Mouse (Mus musculus) liver, embryonic 16.5 days (tissue): ENCODE measurements around the gene Fbxo34. TPM values are rescaled to one million over a fixed set of nuclear protein-coding genes. Genes with fewer than 3 reads are reported as not detected.

Source experiments
- ATAC-seq: fragments of 200-750 bp; cut with Nextera tagmentation; 2 replicates; pipeline ENCODE4 v1.8.0; 2017; ENCODE audit warnings: low read depth, mild to moderate bottlenecking, moderate number of reproducible peaks, moderate library complexity
- H3K27ac ChIP-seq: fragments of 300-500 bp; sonication (generic); 2 replicates; pipeline ENCODE4 v1.5.1; 2014; ENCODE audit warnings: mild to moderate bottlenecking, low read length
- H3K27me3 ChIP-seq: fragments of 300-500 bp; sonication (generic); 2 replicates; pipeline ENCODE4 v1.6.1; 2014; ENCODE audit warnings: low read depth, low read length, mixed read lengths; ENCODE audit not compliant: control insufficient read depth, insufficient read depth
- H3K36me3 ChIP-seq: fragments of 300-500 bp; sonication (generic); 2 replicates; pipeline ENCODE4 v1.6.1; 2014; ENCODE audit warnings: mild to moderate bottlenecking; ENCODE audit not compliant: control insufficient read depth, insufficient read depth
- H3K4me1 ChIP-seq: fragments of 300-500 bp; sonication (generic); 2 replicates; pipeline ENCODE4 v1.6.1; 2014; ENCODE audit warnings: low read depth, low read length, mixed read lengths; ENCODE audit not compliant: control insufficient read depth
- H3K4me2 ChIP-seq: fragments of 300-500 bp; sonication (generic); 2 replicates; pipeline ENCODE4 v1.6.1; 2014; ENCODE audit warnings: low read depth, low read length, mixed read lengths
- H3K4me3 ChIP-seq: fragments of 300-500 bp; sonication (generic); 2 replicates; pipeline ENCODE4 v1.5.1; 2014; ENCODE audit warnings: low read depth, mild to moderate bottlenecking, low read length
- H3K9ac ChIP-seq: fragments of 300-500 bp; sonication (generic); 2 replicates; pipeline ENCODE4 v1.6.1; 2014; ENCODE audit warnings: low read depth, low read length
- H3K9me3 ChIP-seq: fragments of 300-500 bp; sonication (generic); replicated peaks from 2 replicates; pipeline ENCODE4 v1.6.1; 2016; ENCODE audit warnings: low read length; ENCODE audit not compliant: control insufficient read depth
- WGBS: fragments of 180-500 bp; shearing (Covaris S2); extraction: QIAGEN DNeasy Blood & Tissue Kit; methylation state at CpG from one replicate; pipeline ENCODE4 v1.1.7; 2014; ENCODE audit not compliant: insufficient replicate concordance; 5-methylcytosine and 5-hydroxymethylcytosine counted together
- polyA plus RNA-seq: library from polyadenylated mRNA; unstranded; fragments of >200 nt; fragmentation: Nextera tagmentation; extraction: Ambion mirVana; gene quantifications from 2 replicates; pipeline ENCODE4 v1.2.1, GENCODE M21; 2015

Fbxo34 gene
- polyA plus RNA-seq, 1 experiment from 2014 or later, result 41.6 TPM

DNA sequence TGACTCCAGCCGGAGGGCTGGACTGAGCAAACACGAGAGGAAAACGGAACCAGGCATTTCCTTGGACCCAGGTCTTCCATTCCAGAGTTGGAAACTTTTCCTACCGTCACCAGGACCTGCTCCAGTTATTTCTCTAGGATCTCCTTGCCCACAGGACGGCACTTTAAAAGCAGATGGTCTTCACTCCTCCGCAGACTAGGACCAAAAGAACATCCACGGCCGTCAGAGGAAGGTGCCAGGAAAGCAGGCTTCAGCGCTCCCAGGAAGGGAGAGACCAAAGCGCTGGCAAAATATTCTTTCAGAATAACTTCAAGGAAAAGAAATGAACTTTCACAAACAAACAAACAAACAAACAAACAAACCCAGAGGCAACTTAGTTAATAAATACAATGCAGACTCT lies 14.2 kb downstream of the Fbxo34 start:
- Histone ChIP-seq H3K4me2 (no peak overlapping the region), H3K27me3 (peaks cover 3% of the 10 kb centered on the region), H3K4me3 (no peak overlapping the region), H3K27ac (no peak overlapping the region), H3K9me3 (no peaks in the 10 kb centered on the region), H3K9ac (no peak overlapping the region), H3K4me1 (no peaks in the 10 kb centered on the region; the same call in 1 of the 2 replicates), H3K36me3 (no peaks in the 10 kb centered on the region)
- WGBS, result 59% methylated on average over 10 of the region's 10 CpGs
- ATAC-seq, result no peak

DNA sequence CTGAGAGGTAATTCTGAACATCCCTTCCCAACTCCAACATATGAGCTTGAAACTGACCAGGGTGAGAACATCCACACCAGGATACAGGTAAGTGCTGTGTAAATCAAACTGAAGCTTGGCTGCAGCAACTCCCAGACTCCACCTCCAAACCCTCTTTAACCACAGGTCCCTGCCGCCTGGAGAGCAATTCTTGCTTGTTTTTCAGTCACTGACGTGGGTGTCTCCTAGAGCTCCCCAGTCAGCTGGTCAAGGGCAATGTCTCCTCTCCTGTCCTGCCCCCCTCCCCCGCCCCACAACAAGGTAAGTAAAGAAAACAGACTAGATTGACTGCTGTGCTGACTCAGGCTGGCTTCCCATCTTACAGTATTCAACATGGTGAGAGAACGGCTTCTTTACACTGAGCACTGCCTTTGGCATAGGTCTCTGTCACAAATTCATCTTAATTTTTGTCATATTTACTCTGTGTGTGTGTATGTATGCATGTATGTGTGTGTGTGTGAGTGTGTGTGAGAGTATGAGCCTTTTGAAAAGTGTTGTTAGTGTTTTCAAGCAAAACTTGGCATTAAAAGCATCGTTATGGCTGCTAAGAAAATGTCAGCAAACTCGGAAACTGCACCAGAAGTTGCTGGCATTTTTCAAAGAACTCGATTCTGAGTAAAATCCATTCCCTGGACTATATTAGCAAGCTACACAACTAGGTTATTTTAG lies 15.4 kb downstream of the Fbxo34 start:
- Histone ChIP-seq H3K4me3 (no peak overlapping the region), H3K36me3 (no peaks in the 10 kb centered on the region), H3K27ac (0 out of 2 replicates have a peak overlapping the region, but pooled peaks have one; percentile 41), H3K27me3 (peaks cover 3% of the 10 kb centered on the region), H3K9me3 (no peaks in the 10 kb centered on the region), H3K4me2 (no peak overlapping the region), H3K4me1 (no peaks in the 10 kb centered on the region; the same call in 1 of the 2 replicates), H3K9ac (no peak overlapping the region)
- peak; percentile 74 for ATAC-seq
- WGBS, result 43% methylated on average over 7 of the region's 7 CpGs

DNA sequence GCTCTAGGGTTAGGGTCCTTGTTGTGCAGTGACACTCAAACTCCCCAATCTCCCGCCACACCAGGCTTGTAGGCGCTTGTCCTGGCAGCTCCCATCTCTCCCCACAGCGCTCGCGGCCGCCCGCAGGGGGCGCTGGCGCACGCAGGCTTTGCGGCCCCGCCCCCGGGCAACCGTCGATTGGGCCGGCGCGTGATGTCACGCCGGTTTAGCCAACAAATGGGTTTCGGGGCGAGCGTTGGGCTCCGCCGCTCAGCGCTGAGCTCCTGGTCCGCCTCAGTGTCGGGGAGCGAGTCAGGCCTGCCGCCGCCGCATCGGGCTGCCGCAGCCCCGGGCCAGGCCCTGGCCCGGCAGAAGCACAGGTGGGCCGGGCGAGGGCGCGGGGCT lies 22.1 kb downstream of the Fbxo34 start:
- Histone ChIP-seq H3K9ac (peak overlapping the region; percentile 99), H3K4me2 (peak overlapping the region; percentile 55), H3K27me3 (no peaks in the 10 kb centered on the region), H3K4me3 (peak overlapping the region; percentile 99), H3K9me3 (no peaks in the 10 kb centered on the region), H3K27ac (peak overlapping the region; percentile 98), H3K36me3 (peaks cover 5% of the 10 kb centered on the region), H3K4me1 (peaks cover 33% of the 10 kb centered on the region)
- peak; percentile 92 for ATAC-seq
- WGBS, result under 1% methylated on average over 40 of the region's 40 CpGs

GRCm38 (mm10) chr14:47472743-47473546 lies 22.7 kb downstream of the Fbxo34 start:
- peak; percentile 75 for ATAC-seq
- WGBS, result under 1% methylated on average over 66 of the region's 69 CpGs
- H3K9ac ChIP-seq, result peak overlapping the region; percentile 99

DNA sequence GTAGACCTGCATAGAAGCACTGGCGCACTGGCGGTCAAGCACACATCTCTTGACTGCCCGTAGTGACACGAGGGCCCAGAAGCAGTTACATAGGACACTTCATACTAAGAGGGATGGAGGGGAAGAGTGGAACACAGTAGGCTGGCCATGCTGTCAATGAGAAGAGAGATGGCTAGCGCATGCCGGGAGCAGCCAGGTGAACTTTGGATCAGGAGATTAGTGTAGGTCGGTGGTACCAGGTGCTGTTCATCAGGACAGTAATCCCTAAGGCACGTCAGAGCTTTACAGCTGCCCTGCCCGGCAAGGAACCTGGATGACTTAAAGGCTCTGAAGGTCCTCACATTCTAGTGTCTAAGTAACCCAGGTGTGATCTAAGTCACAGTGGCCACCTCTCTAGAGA lies 23.7 kb downstream of the Fbxo34 start:
- no peak for ATAC-seq
- 73% methylated on average over 9 of the region's 9 CpGs for WGBS
- H3K27ac ChIP-seq, result peak overlapping the region; percentile 98
- H3K36me3 ChIP-seq, result peaks cover 5% of the 10 kb centered on the region
- H3K9ac ChIP-seq, result peak overlapping the region; percentile 99
- no peaks in the 10 kb centered on the region for H3K27me3 ChIP-seq
- peak overlapping the region; percentile 99 for H3K4me3 ChIP-seq
- H3K4me1 ChIP-seq, result peaks cover 33% of the 10 kb centered on the region
- H3K4me2 ChIP-seq, result peak overlapping the region; percentile 55
- no peaks in the 10 kb centered on the region for H3K9me3 ChIP-seq

More at GRCm38 (mm10) chr14:47472743-47473546, 22.7 kb downstream of the Fbxo34 start:
- no peaks in the 10 kb centered on the region for H3K27me3 ChIP-seq
- H3K27ac ChIP-seq, result peak overlapping the region; percentile 98
- H3K4me1 ChIP-seq, result peaks cover 33% of the 10 kb centered on the region
- H3K9me3 ChIP-seq, result no peaks in the 10 kb centered on the region
- peaks cover 5% of the 10 kb centered on the region for H3K36me3 ChIP-seq
- H3K4me3 ChIP-seq, result peak overlapping the region; percentile 99
- peak overlapping the region; percentile 55 for H3K4me2 ChIP-seq

- Histone ChIP-seq H3K9ac (peak overlapping the region; percentile 99), H3K36me3 (peaks cover 5% of the 10 kb centered on the region), H3K4me3 (peak overlapping the region; percentile 99), H3K27ac (peak overlapping the region; percentile 98), H3K4me2 (peak overlapping the region; percentile 55), H3K9me3 (no peaks in the 10 kb centered on the region), H3K4me1 (peaks cover 33% of the 10 kb centered on the region), H3K27me3 (no peaks in the 10 kb centered on the region)
- ATAC-seq, result no peak
- WGBS, result 57% methylated on average over 8 of the region's 8 CpGs
These were observed 24.5 kb downstream of the Fbxo34 start for GRCm38 (mm10) chr14:47474571-47475254.

- Histone ChIP-seq H3K4me1 (peaks cover 33% of the 10 kb centered on the region), H3K4me3 (no peak overlapping the region), H3K9me3 (no peaks in the 10 kb centered on the region), H3K36me3 (peaks cover 5% of the 10 kb centered on the region), H3K27me3 (no peaks in the 10 kb centered on the region), H3K4me2 (no peak overlapping the region), H3K9ac (no peak overlapping the region), H3K27ac (no peak overlapping the region)
- 74% methylated on average over 4 of the region's 4 CpGs for WGBS
- ATAC-seq, result no peak
These were observed 26.0 kb downstream of the Fbxo34 start for GRCm38 (mm10) chr14:47476266-47476665.

DNA sequence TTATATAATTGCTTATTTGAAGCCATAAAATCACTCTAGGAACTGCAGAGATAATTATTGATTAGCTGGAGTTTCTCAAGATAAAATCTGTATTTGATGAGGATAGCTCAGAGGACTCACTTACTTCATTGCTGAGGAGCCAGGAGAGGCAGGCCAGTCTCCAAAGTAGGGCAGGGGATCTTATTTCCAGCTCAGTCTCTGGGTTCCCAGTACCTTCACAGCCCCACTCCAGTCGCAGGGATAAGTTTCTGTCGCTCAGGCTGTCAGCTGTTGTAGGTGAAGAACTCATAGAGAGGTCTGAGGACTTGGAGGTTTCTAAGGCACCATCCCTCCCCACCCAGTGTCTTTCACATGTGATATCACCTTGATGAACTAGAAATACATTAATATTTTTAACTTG lies 27.5 kb downstream of the Fbxo34 start:
- H3K9me3 ChIP-seq, result no peaks in the 10 kb centered on the region
- H3K27ac ChIP-seq, result no peak overlapping the region
- no peak for ATAC-seq
- H3K9ac ChIP-seq, result no peak overlapping the region
- H3K4me2 ChIP-seq, result no peak overlapping the region
- peaks cover 5% of the 10 kb centered on the region for H3K36me3 ChIP-seq
- no peak overlapping the region for H3K4me3 ChIP-seq
- peaks cover 33% of the 10 kb centered on the region for H3K4me1 ChIP-seq
- H3K27me3 ChIP-seq, result no peaks in the 10 kb centered on the region
- 80% methylated on average over 2 of the region's 2 CpGs for WGBS
